Mouse (Mus musculus) midbrain, embryonic 16.5 days (tissue): ENCODE measurements around the gene Ifit3b. TPM values are rescaled to one million over a fixed set of nuclear protein-coding genes. Genes with fewer than 3 reads are reported as not detected.
"Not testable (repeated sequence)": the region's sequence is repeated elsewhere in the genome, so short reads cannot be mapped to it uniquely, and the experiment has no call there.

ENCODE experiments used
- ATAC-seq: fragments of 200-750 bp; cut with Nextera tagmentation; 2 replicates; pipeline ENCODE4 v1.8.0; 2017; ENCODE audit warnings: moderate TSS enrichment
- H3K27ac ChIP-seq: fragments of 300-500 bp; sonication (generic); 2 replicates; pipeline ENCODE4 v1.5.1; 2014; ENCODE audit warnings: mild to moderate bottlenecking, low read length, mixed read lengths
- H3K27me3 ChIP-seq: fragments of 300-500 bp; sonication (generic); 2 replicates; pipeline ENCODE4 v1.6.1; 2014; ENCODE audit warnings: low read depth, low read length, mixed read lengths; ENCODE audit not compliant: control insufficient read depth, insufficient read depth
- H3K36me3 ChIP-seq: fragments of 300-500 bp; sonication (generic); 2 replicates; pipeline ENCODE4 v1.6.1; 2014; ENCODE audit warnings: mild to moderate bottlenecking, low read length, moderate library complexity, mixed read lengths; ENCODE audit not compliant: control insufficient read depth, insufficient read depth
- H3K4me1 ChIP-seq: fragments of 300-500 bp; sonication (generic); 2 replicates; pipeline ENCODE4 v1.6.1; 2014; ENCODE audit warnings: mild to moderate bottlenecking, low read length, mixed read lengths; ENCODE audit not compliant: control insufficient read depth, insufficient read depth
- H3K4me2 ChIP-seq: fragments of 300-500 bp; sonication (generic); 2 replicates; pipeline ENCODE4 v1.6.1; 2014; ENCODE audit warnings: mild to moderate bottlenecking, low read length, mixed read lengths
- H3K4me3 ChIP-seq: fragments of 300-500 bp; sonication (generic); 2 replicates; pipeline ENCODE4 v1.5.1; 2014; ENCODE audit warnings: low read depth, mild to moderate bottlenecking, low read length, moderate library complexity, mixed read lengths
- H3K9ac ChIP-seq: fragments of 300-500 bp; sonication (generic); 2 replicates; pipeline ENCODE4 v1.6.1; 2014; ENCODE audit warnings: low read depth, low read length, mixed read lengths
- H3K9me3 ChIP-seq: fragments of 300-500 bp; sonication (generic); replicated peaks from 2 replicates; pipeline ENCODE4 v1.6.1; 2014; ENCODE audit warnings: mild to moderate bottlenecking, low read length, mixed read lengths; ENCODE audit not compliant: control insufficient read depth, poor library complexity, severe bottlenecking
- WGBS: fragments of 180-500 bp; shearing (Covaris S2); extraction: QIAGEN DNeasy Blood & Tissue Kit; methylation state at CpG from one replicate; pipeline ENCODE4 v1.1.7; 2014; 5-methylcytosine and 5-hydroxymethylcytosine counted together
- polyA plus RNA-seq: library from polyadenylated mRNA; unstranded; fragments of >200 nt; fragmentation: Nextera tagmentation; extraction: Ambion mirVana; gene quantifications from 2 replicates; pipeline ENCODE4 v1.2.1, GENCODE M21; 2015

Gene Ifit3b
- polyA plus RNA-seq, 1 experiment from 2014 or later = 0.20 TPM

DNA sequence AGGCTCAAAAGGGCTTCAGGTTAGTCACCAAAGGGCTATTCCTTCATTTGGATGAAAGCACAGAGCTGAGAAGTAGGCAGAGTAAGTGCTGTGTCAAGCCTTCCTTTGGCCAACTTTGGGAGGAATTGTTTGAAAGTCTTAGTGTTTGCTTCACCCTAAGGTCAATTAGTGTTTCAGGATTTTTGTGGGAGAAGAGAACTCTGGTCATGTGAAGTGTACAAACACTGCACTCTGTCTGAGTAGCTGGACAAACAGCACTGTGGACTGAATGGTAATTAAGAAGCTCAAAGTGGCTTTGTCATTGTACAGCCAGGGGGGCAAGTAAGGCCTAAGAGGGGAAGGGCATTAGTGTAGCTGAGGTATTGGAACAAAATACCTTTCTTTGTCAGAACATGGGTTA, 23.7 kb downstream of the Ifit3b start:
- no peak for ATAC-seq
- no peaks in the 10 kb centered on the region for H3K27me3 ChIP-seq
- no peaks in the 10 kb centered on the region for H3K36me3 ChIP-seq
- no peak overlapping the region for H3K4me2 ChIP-seq
- H3K9ac ChIP-seq = no peak overlapping the region
- no peak overlapping the region for H3K4me3 ChIP-seq
- H3K4me1 ChIP-seq = no peaks in the 10 kb centered on the region
- no peak overlapping the region for H3K27ac ChIP-seq
- no peaks in the 10 kb centered on the region for H3K9me3 ChIP-seq

- Histone ChIP-seq H3K4me3 (no peak overlapping the region), H3K27ac (no peak overlapping the region), H3K27me3 (no peaks in the 10 kb centered on the region), H3K4me2 (no peak overlapping the region), H3K9me3 (no peaks in the 10 kb centered on the region), H3K9ac (no peak overlapping the region), H3K36me3 (no peaks in the 10 kb centered on the region), H3K4me1 (no peaks in the 10 kb centered on the region)
- WGBS = 92% methylated on average over 2 of the region's 2 CpGs
- no peak for ATAC-seq
Observed at GRCm38 (mm10) chr19:34633484-34633883, 25.7 kb downstream of the Ifit3b start.

DNA sequence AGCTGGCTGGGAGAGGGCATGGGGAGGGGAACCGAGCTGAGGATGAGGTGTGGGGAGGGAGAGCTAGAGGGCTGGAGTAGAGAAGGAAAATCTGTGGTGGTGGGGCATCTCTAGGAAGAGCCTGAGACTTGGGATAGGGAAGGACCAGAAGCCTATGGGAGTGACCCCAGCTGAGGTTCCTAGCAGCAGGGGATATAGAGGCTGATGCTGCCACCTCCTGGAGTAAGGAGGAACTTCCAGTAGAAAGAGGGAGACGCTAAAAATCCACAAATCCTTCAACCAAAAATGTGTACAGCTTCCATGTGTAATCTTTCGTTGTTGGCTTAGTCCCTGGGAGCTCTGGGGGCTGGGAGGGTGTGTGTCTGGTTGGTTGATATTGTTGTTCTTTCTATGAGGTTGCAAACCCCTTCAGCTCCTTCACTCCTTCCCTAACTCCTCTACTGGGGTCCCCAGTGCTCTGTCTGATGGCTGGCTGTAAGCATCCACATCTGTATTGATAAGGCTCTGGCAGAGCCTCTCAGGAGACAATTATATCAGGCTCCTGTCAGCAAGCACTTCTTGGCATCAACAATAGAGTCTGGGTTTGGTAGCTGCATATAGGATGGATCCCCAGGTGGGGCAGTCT, 29.3 kb downstream of the Ifit3b start:
- ATAC-seq = peak; percentile 71
- Histone ChIP-seq H3K4me1 (no peaks in the 10 kb centered on the region), H3K4me2 (no peak overlapping the region), H3K36me3 (no peaks in the 10 kb centered on the region), H3K27ac (no peak overlapping the region), H3K9ac (no peak overlapping the region), H3K9me3 (no peaks in the 10 kb centered on the region), H3K27me3 (no peaks in the 10 kb centered on the region), H3K4me3 (no peak overlapping the region)
- WGBS = 10% methylated on average over 3 of the region's 3 CpGs

DNA sequence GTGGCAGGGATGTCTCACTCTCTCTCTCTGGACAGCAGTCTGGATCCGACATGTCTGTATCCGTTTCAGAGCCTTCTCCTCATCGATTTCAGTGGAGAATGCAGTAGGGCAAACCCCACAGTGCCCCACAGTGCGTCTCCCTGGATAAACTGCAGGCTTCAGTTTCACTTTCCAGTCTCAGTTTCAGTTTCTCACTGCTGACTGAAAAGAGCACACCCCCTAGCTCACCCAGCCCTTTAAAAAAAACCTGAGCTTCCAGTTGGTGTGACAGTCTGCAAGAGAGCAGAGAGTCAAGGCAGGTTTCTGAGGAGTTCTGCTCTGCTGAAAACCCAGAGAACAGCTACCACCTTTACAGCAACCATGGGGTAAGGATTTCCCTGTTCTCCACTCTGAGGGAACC, 32.9 kb downstream of the Ifit3b start, which contains the start of the genes Ifit1bl2 and Ifit1:
Ifit1bl2 (minus strand) TSS at position 121 of the 400 bp plus-strand sequence.
Ifit1 (plus strand) TSS at position 249 of the 400 bp plus-strand sequence.
- no peaks in the 10 kb centered on the region for H3K27me3 ChIP-seq
- H3K9ac ChIP-seq = no peak within 1 kb of the TSS
- H3K27ac ChIP-seq = no peak within 1 kb of the TSS
- no peaks in the 10 kb centered on the region for H3K9me3 ChIP-seq
- no peak within 1 kb of the TSS for H3K4me2 ChIP-seq
- H3K4me1 ChIP-seq = no peaks in the 10 kb centered on the region
- H3K4me3 ChIP-seq = no peak within 1 kb of the TSS
- WGBS = 67% methylated on average over 4 of the region's 4 CpGs
- no peak for ATAC-seq
- H3K36me3 ChIP-seq = no peaks in the 10 kb centered on the region

DNA sequence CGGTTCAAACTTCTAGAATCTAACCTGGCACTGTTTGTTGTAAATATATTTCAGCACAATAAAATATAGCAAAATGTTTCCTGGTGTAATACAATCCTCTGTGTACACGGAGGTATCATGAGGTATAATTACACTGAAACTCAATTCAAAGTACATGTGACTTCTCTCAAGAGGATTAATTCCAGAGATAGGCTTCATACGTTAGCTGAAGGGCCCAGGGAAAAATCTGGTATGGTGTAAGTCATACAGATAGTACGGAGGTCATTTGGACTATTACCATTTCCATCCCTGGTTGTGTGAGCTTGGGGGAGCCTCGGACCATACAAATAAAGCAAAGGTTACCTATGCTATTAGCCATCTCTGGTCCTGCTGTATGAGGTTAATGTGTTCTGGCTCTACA, 34.8 kb downstream of the Ifit3b start:
- ATAC-seq = no peak
- Histone ChIP-seq H3K36me3 (no peaks in the 10 kb centered on the region), H3K4me3 (no peak overlapping the region), H3K4me2 (no peak overlapping the region), H3K9me3 (no peaks in the 10 kb centered on the region), H3K27ac (no peak overlapping the region), H3K9ac (no peak overlapping the region), H3K4me1 (no peaks in the 10 kb centered on the region), H3K27me3 (no peaks in the 10 kb centered on the region)
- whole genome bisulfite sequencing = 86% methylated on average over 5 of the region's 5 CpGs

GRCm38 (mm10) chr19:34647630-34648029, 39.9 kb downstream of the Ifit3b start:
- not testable (repeated sequence) for H3K9ac ChIP-seq, H3K36me3 ChIP-seq, H3K27ac ChIP-seq, H3K27me3 ChIP-seq, H3K9me3 ChIP-seq, H3K4me2 ChIP-seq, H3K4me1 ChIP-seq, ATAC-seq, H3K4me3 ChIP-seq
- 93% methylated on average over 8 of the region's 8 CpGs for WGBS

DNA sequence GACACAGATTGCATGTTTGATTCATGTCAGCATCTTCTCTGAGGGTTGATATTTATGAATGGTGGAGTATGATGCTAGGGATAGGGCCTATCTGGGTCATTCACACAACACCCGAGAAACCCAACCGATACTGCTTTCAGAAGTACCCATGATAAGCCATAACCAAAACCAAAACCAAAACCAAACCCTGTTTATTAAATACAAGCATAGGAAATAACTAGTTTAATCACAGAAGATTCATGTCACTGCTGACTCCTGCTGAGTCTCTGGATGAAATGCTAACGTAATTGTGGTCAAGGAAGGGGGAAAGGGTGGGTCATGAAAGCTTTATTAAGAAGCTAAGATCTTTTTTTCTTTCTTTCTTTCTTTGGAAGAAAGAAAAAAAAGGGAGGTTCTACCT, 42.5 kb downstream of the Ifit3b start:
- Histone ChIP-seq H3K27ac (no peak overlapping the region), H3K4me3 (no peak overlapping the region), H3K4me2 (no peak overlapping the region), H3K9me3 (no peaks in the 10 kb centered on the region), H3K27me3 (no peaks in the 10 kb centered on the region), H3K4me1 (no peaks in the 10 kb centered on the region), H3K36me3 (no peaks in the 10 kb centered on the region), H3K9ac (no peak overlapping the region)
- 92% methylated on average over 3 of the region's 3 CpGs for WGBS
- no peak for ATAC-seq

GRCm38 (mm10) chr19:34650997-34651396, 43.2 kb downstream of the Ifit3b start:
- H3K9me3 ChIP-seq = no peaks in the 10 kb centered on the region
- H3K27me3 ChIP-seq = no peaks in the 10 kb centered on the region
- no peak overlapping the region for H3K9ac ChIP-seq
- no peaks in the 10 kb centered on the region for H3K4me1 ChIP-seq
- H3K27ac ChIP-seq = no peak overlapping the region
- ATAC-seq = no peak
- 94% methylated on average over 6 of the region's 6 CpGs for WGBS
- H3K36me3 ChIP-seq = no peaks in the 10 kb centered on the region
- H3K4me2 ChIP-seq = no peak overlapping the region
- H3K4me3 ChIP-seq = no peak overlapping the region

GRCm38 (mm10) chr19:34655227-34655805, 47.5 kb downstream of the Ifit3b start:
- H3K36me3 ChIP-seq = no peaks in the 10 kb centered on the region
- no peaks in the 10 kb centered on the region for H3K9me3 ChIP-seq
- WGBS = 88% methylated on average over 10 of the region's 10 CpGs
- H3K27ac ChIP-seq = no peak overlapping the region
- H3K9ac ChIP-seq = no peak overlapping the region
- ATAC-seq = no peak
- no peak overlapping the region for H3K4me3 ChIP-seq
- H3K4me2 ChIP-seq = no peak overlapping the region
- no peaks in the 10 kb centered on the region for H3K4me1 ChIP-seq
- H3K27me3 ChIP-seq = no peaks in the 10 kb centered on the region
